Mouse (Mus musculus) stomach, postnatal 0 days (tissue): Measurements from ENCODE around the gene Lpcat1.

Experiments
- CTCF ChIP-seq: IDR thresholded peaks from 2 replicates; pipeline ENCODE4 v1.5.1; 2016; ENCODE audit warnings: antibody characterized with exemption, low read depth, mild to moderate bottlenecking, moderate library complexity
- EP300 ChIP-seq: optimal IDR thresholded peaks from 2 replicates; pipeline ENCODE3; 2016; ENCODE audit warnings: antibody characterized with exemption

- no peak for TF ChIP-seq CTCF
- no peak for TF ChIP-seq EP300
Observed at GRCm38 (mm10) chr13:73441686-73442085, 25.3 kb upstream of the Lpcat1 start.
